Mouse (Mus musculus) kidney, adult 2 months (tissue): ENCODE data around the gene 6030468B19Rik.

Experiments
- CTCF ChIP-seq: fragments of 200-500 bp; conservative IDR thresholded peaks from 2 replicates; pipeline ENCODE4 v1.5.1; 2011; ENCODE audit warnings: low read depth, mild to moderate bottlenecking, control low read depth, low read length, moderate library complexity, mixed read lengths; ENCODE audit not compliant: insufficient read depth, insufficient read length
- POLR2A ChIP-seq: fragments of 200-500 bp; IDR thresholded peaks from one replicate; pipeline ENCODE4 v1.6.1; 2011; ENCODE audit warnings: low read depth, low read length, control low read depth

DNA sequence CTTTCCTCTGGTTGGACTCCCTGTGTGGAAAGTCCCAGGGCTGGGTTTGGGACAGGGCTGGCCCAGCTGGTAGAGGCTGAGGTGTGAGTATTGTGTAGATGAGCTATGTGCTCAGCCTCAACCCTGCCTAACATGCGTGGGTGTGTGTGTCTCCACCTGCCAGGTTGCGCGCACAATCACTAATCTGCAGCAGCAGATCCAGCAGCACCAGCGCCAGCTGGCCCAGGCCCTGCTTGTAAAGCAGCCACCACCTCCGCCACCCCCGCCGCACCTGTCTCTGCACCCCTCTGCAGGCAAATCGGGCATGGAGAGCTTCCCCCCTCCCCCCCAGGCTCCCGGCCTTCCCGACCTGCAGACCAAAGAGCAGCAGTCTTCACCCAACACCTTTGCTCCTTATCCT lies 48.0 kb upstream of the 6030468B19Rik start:
- no peak for TF ChIP-seq POLR2A
- TF ChIP-seq CTCF = no peak
